Mouse (Mus musculus) ES-E14 (cell line): ENCODE measurements around the gene Amhr2. TPM values are rescaled to one million over a fixed set of nuclear protein-coding genes. Genes with fewer than 3 reads are reported as not detected.

ENCODE experiments used
- DNase-seq: peaks from one replicate; pipeline ENCODE4 v3.0.0-alpha.2; 2013; ENCODE audit warnings: low read depth, low spot score
- H3K27ac ChIP-seq: 2 replicates; pipeline ENCODE4 v1.5.1; 2012; ENCODE audit warnings: low read depth, mild to moderate bottlenecking, low read length, moderate library complexity, mixed read lengths; ENCODE audit not compliant: poor library complexity, insufficient read depth, severe bottlenecking
- H3K36me3 ChIP-seq: 2 replicates; pipeline ENCODE4 v1.6.1; 2012; ENCODE audit warnings: mild to moderate bottlenecking, low read length, moderate library complexity, mixed read lengths; ENCODE audit not compliant: control insufficient read depth, poor library complexity, insufficient read depth, severe bottlenecking
- H3K4me1 ChIP-seq, 2 experiments: fragments of 150-350 bp in 1 of 2; sonication (generic) in 1 of 2; 2 replicates each; pipeline ENCODE4 v1.6.1; 2012; ENCODE audit warnings: low read length in 2 of 2, mild to moderate bottlenecking in 1 of 2, mixed read lengths in 1 of 2; ENCODE audit not compliant: control insufficient read depth in 2 of 2, insufficient read depth in 2 of 2, poor library complexity in 1 of 2
- H3K4me3 ChIP-seq, 2 experiments: fragments of 150-350 bp in 1 of 2; sonication (generic) in 1 of 2; 2 replicates each; pipeline ENCODE4 v1.5.1; 2012; ENCODE audit warnings: low read length in 2 of 2, low read depth in 1 of 2, mild to moderate bottlenecking in 1 of 2, mixed read lengths in 1 of 2; ENCODE audit not compliant: insufficient read depth in 1 of 2, poor library complexity in 1 of 2, severe bottlenecking in 1 of 2
- H3K9ac ChIP-seq: 2 replicates; pipeline ENCODE4 v1.6.1; 2012; ENCODE audit warnings: low read depth, mild to moderate bottlenecking, low read length, mixed read lengths; ENCODE audit not compliant: poor library complexity, insufficient read depth, severe bottlenecking
- H3K9me3 ChIP-seq: fragments of 150-350 bp; sonication (generic); 2 replicates; pipeline ENCODE4 v1.6.1; 2012; ENCODE audit warnings: low read depth, mild to moderate bottlenecking, low read length; ENCODE audit not compliant: control insufficient read depth, insufficient read depth
- CHD2 ChIP-seq: IDR thresholded peaks from 2 replicates; pipeline ENCODE4 v1.6.1; 2014; ENCODE audit warnings: mild to moderate bottlenecking, low read depth, low read length, inconsistent platforms
- HCFC1 ChIP-seq: IDR thresholded peaks from 2 replicates; pipeline ENCODE4 v1.6.1; 2012; ENCODE audit warnings: low read length, inconsistent platforms, borderline replicate concordance; ENCODE audit not compliant: insufficient read depth
- MAFK ChIP-seq: IDR thresholded peaks from 2 replicates; pipeline ENCODE4 v1.6.1; 2014; ENCODE audit warnings: mild to moderate bottlenecking, low read depth, low read length, inconsistent platforms; ENCODE audit not compliant: insufficient read depth
- ZC3H11A ChIP-seq: IDR thresholded peaks from 2 replicates; pipeline ENCODE4 v1.6.1; 2012; ENCODE audit warnings: low read depth, mild to moderate bottlenecking, inconsistent platforms, low read length, borderline replicate concordance
- ZNF384 ChIP-seq: IDR thresholded peaks from 2 replicates; pipeline ENCODE4 v1.6.1; 2012; ENCODE audit warnings: low read depth, low read length, inconsistent platforms
- in situ Hi-C, 2 experiments: fragments of 600-800 bp; cut with MboI; formaldehyde crosslinking; loops; one replicate each; pipeline ENCODE4 v1.15.1; 2025; ENCODE audit warnings: low sequenced_read_pairs in 2 of 2, inconsistent platforms in 1 of 2; ENCODE audit not compliant: unreplicated experiment in 2 of 2
- total RNA-seq: library from RNA; depleted of rRNA; stranded (reverse); fragments of 300-350 nt; gene quantifications from 2 replicates; pipeline ENCODE4 v1.2.3, GENCODE M21; 2012

Gene Amhr2
- total RNA-seq, 1 experiment, result 5.6 TPM

GRCm38 (mm10) chr15:102470183-102470604 is 25.0 kb downstream of the Amhr2 start, which contains the start of gene Pcbp2:
Gene Pcbp2, plus strand, starts transcription at chr15:102470539.
- Histone ChIP-seq H3K9ac (peak within 1 kb of the TSS; percentile 97), H3K27ac (peak within 1 kb of the TSS; percentile 96), H3K4me3 (peak within 1 kb of the TSS; percentile 78 to 87), H3K36me3 (peaks cover 10% of the 10 kb centered on the region), H3K9me3 (no peaks in the 10 kb centered on the region), H3K4me1 (peaks cover 0 to 4% of the 10 kb centered on the region in 2 experiments; a peak in 1 of 4 replicates)
- peak; percentile 94 for DNase-seq
- in situ Hi-C loops, result no loop called here
- TF ChIP-seq HCFC1 (peak; percentile 81), ZC3H11A (no peak), CHD2 (no peak), ZNF384 (no peak), MAFK (no peak)

GRCm38 (mm10) chr15:102470605-102471294 is 25.6 kb downstream of the Amhr2 start:
- Histone ChIP-seq H3K9ac (peak overlapping the region; percentile 97), H3K4me1 (peaks cover 0 to 4% of the 10 kb centered on the region in 2 experiments; a peak in 1 of 4 replicates), H3K27ac (peak overlapping the region; percentile 96), H3K9me3 (no peaks in the 10 kb centered on the region), H3K4me3 (peak overlapping the region; percentile 78 to 87), H3K36me3 (peaks cover 16% of the 10 kb centered on the region)
- no peak for DNase-seq
- in situ Hi-C loops, result no loop called here
- TF ChIP-seq ZNF384 (peak; percentile 65; the same call in 1 of the 2 replicates), CHD2 (0 out of 2 replicates have a peak, but pooled peaks have one; percentile 24), MAFK (no peak), HCFC1 (peak; percentile 22; the same call in 1 of the 2 replicates)

GRCm38 (mm10) chr15:102471295-102471645 is 26.1 kb downstream of the Amhr2 start:
- Histone ChIP-seq H3K4me1 (peaks cover 0 to 4% of the 10 kb centered on the region in 2 experiments; a peak in 1 of 4 replicates), H3K36me3 (peaks cover 21% of the 10 kb centered on the region), H3K27ac (peak overlapping the region; percentile 96; the same call in 1 of the 2 replicates), H3K9ac (peak overlapping the region; percentile 97), H3K4me3 (peak overlapping the region; percentile 78 to 87), H3K9me3 (no peaks in the 10 kb centered on the region)
- 0 out of 2 replicates have a peak, but pooled peaks have one; percentile 7 for TF ChIP-seq HCFC1
- TF ChIP-seq ZNF384, result no peak
- in situ Hi-C loops, result no loop called here
- DNase-seq, result no peak

DNA sequence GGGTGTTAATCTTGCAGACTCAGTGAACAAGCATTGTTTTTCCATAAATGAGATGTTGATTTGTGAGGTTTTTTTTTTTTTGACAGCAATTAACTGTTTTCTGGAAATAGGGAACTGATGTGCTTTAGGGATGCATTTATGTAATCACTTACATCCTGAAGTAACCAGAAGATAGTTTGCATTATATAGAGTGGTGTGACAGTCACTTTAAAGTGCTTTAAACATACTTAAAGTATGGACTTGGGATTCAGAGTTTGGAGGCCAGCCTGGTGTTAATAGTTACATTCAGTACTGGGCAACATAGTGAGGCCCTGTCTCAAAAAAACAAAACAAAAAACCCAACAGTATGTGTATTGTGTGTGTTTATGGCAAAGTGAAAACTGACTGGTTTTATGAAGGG is 26.6 kb downstream of the Amhr2 start:
- no peak for DNase-seq
- Histone ChIP-seq H3K27ac (no peak overlapping the region), H3K4me1 (peaks cover 0 to 4% of the 10 kb centered on the region in 2 experiments; a peak in 1 of 4 replicates), H3K9ac (no peak overlapping the region; the same call in 1 of the 2 replicates), H3K9me3 (no peaks in the 10 kb centered on the region), H3K36me3 (peaks cover 23% of the 10 kb centered on the region), H3K4me3 (peak overlapping the region; percentile 78 to 87)
- in situ Hi-C loops, result no loop called here
- no peak for TF ChIP-seq MAFK

GRCm38 (mm10) chr15:102473246-102473645 is 28.1 kb downstream of the Amhr2 start:
- Histone ChIP-seq H3K9ac (no peak overlapping the region; the same call in 1 of the 2 replicates), H3K36me3 (peaks cover 25% of the 10 kb centered on the region), H3K4me3 (0 out of 4 replicates have a peak overlapping the region, but pooled peaks of 1 of the 2 experiments have one; percentile 12), H3K4me1 (peaks cover 0 to 4% of the 10 kb centered on the region in 2 experiments; a peak in 1 of 4 replicates), H3K9me3 (no peaks in the 10 kb centered on the region), H3K27ac (no peak overlapping the region)
- TF ChIP-seq HCFC1 (no peak), ZC3H11A (no peak), MAFK (no peak), ZNF384 (no peak), CHD2 (no peak)
- DNase-seq, result no peak
- in situ Hi-C loops, result no loop called here
